Mouse (Mus musculus): ENCODE data around the gene Nr4a1. TPM values are rescaled to one million over a fixed set of nuclear protein-coding genes. Genes with fewer than 3 reads are reported as not detected.

Nr4a1 gene
- polyA plus RNA-seq, 1 experiment, result 50.3 TPM

DNA sequence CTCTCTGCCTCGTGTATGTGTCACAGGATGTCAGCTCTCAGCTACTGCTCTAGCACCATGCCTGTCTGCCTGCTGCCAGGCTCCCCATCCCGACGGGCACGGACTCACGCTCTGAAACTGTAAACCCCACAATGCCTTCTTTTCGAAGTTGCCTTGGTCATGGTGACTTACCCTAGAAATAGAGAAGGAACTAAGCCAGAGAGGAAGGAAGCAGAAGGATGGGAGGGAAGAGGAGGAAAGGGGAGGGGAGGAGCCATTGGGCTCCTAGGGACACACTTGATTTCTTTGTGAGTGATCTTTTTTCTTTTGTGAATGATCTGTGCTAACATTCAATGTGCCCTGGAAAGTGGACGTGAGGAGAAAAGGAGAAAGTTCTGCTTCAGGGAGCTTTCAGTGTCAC lies 43.9 kb downstream of the Nr4a1 start:
- Histone ChIP-seq H3K4me3 (ENCODE audit: extremely low read depth, insufficient read depth, insufficient read length) (no peak overlapping the region), H3K4me1 (ENCODE audit: control insufficient read depth, insufficient read depth, insufficient read length) (no peaks in the 10 kb centered on the region), H3K27me3 (ENCODE audit: control insufficient read depth, insufficient read depth, low read length) (no peaks in the 10 kb centered on the region), H3K27ac (ENCODE audit: insufficient read depth, low read length) (no peak overlapping the region), H3K36me3 (ENCODE audit: control insufficient read depth, insufficient read depth, low read length) (no peaks in the 10 kb centered on the region)
- WGBS, result 14% methylated on average over 7 of the region's 7 CpGs
- DNase-seq (ENCODE audit: low read depth in 1 of 2, low spot score in 2 of 2), result no peak
- TF ChIP-seq POLR2A (IDR thresholded peaks at IDR 0.05; ENCODE audit: low read depth, low read length), result no peak

DNA sequence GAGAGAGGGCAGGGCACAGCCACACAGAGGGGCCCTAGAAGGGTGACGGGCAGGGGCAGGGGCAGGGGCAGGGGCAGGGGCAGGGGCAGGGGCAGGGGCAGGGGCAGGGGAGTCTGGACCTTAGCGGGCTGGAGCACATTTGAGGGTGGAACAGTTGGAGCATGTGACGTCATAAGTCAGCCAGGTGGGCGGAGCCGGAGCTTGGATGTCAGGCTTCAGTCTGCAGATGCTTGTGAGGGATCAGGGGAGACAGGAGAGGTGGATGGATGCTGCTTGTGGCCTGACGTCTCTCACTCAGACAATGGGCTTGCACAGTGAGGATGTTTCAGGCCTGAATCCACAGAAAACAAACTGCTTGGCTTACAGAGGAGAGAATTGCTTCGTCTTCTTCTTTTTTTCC lies 44.5 kb downstream of the Nr4a1 start:
- no peak for DNase-seq (ENCODE audit: low read depth in 1 of 2, low spot score in 2 of 2)
- H3K36me3 ChIP-seq (ENCODE audit: control insufficient read depth, insufficient read depth, low read length), result no peaks in the 10 kb centered on the region
- TF ChIP-seq POLR2A (IDR thresholded peaks at IDR 0.05; ENCODE audit: low read depth, low read length), result no peak
- no peak for TF ChIP-seq CTCF (IDR thresholded peaks at IDR 0.05; ENCODE audit: extremely low read depth, insufficient read depth, insufficient read length, insufficient replicate concordance)
- H3K4me3 ChIP-seq (ENCODE audit: extremely low read depth, insufficient read depth, insufficient read length), result no peak overlapping the region
- H3K4me1 ChIP-seq (ENCODE audit: control insufficient read depth, insufficient read depth, insufficient read length), result no peaks in the 10 kb centered on the region
- 37% methylated on average over 7 of the region's 7 CpGs for WGBS
- H3K27me3 ChIP-seq (ENCODE audit: control insufficient read depth, insufficient read depth, low read length), result no peaks in the 10 kb centered on the region
- H3K27ac ChIP-seq (ENCODE audit: insufficient read depth, low read length), result no peak overlapping the region

DNA sequence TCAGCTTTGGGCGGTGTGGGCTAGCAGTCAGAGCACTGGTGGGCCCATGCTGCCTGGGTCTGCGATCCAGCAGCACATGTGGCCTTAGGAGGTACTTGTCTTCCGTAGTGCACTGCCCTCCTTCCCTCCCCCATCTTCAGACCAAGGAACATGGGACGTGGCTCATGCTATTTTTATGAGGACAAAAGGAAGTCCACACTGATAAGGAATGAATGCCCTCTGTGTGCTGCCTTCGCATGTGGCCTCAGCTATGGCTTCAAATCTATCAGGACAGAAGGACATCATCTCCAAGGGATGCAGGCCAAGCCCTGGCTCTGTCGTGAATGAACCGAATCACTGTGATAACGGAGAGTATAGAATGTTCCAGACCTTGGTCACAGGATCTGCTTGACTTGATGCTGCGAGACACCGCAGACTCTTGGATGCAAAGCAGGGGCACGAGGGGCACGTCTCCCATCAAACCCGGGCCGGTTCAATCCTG lies 45.5 kb downstream of the Nr4a1 start:
- Histone ChIP-seq H3K36me3 (ENCODE audit: control insufficient read depth, insufficient read depth, low read length) (no peaks in the 10 kb centered on the region), H3K27me3 (ENCODE audit: control insufficient read depth, insufficient read depth, low read length) (no peaks in the 10 kb centered on the region), H3K27ac (ENCODE audit: insufficient read depth, low read length) (no peak overlapping the region), H3K4me1 (ENCODE audit: control insufficient read depth, insufficient read depth, insufficient read length) (no peaks in the 10 kb centered on the region), H3K4me3 (ENCODE audit: extremely low read depth, insufficient read depth, insufficient read length) (no peak overlapping the region)
- DNase-seq (ENCODE audit: low read depth in 1 of 2, low spot score in 2 of 2), result no peak
- WGBS, result 85% methylated on average over 14 of the region's 14 CpGs
- TF ChIP-seq CTCF (IDR thresholded peaks at IDR 0.05; ENCODE audit: extremely low read depth, insufficient read depth, insufficient read length, insufficient replicate concordance) (no peak), POLR2A (IDR thresholded peaks at IDR 0.05; ENCODE audit: low read depth, low read length) (no peak)

DNA sequence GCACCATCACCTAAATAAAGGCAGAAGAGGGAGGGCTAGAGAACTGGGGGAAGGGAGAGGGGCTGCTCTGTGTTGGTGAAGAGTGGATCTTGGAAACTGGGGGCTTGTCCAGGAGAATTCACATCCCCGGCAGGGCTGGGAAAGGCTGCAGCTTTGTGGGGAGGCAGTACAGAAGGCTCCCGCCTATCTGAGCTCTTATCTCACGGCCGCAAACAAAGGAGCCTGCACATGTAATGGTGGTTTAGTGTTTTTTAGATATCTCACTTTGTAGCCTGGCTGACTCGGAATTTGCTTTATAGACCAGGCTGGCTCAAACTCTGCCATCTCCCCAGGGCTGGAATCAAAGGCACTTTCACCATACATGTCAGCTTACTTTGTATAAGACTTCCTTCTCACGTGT lies 46.1 kb downstream of the Nr4a1 start:
- H3K27me3 ChIP-seq (ENCODE audit: control insufficient read depth, insufficient read depth, low read length), result no peaks in the 10 kb centered on the region
- no peak overlapping the region for H3K4me3 ChIP-seq (ENCODE audit: extremely low read depth, insufficient read depth, insufficient read length)
- no peaks in the 10 kb centered on the region for H3K36me3 ChIP-seq (ENCODE audit: control insufficient read depth, insufficient read depth, low read length)
- TF ChIP-seq POLR2A (IDR thresholded peaks at IDR 0.05; ENCODE audit: low read depth, low read length) (no peak), CTCF (IDR thresholded peaks at IDR 0.05; ENCODE audit: extremely low read depth, insufficient read depth, insufficient read length, insufficient replicate concordance) (no peak)
- WGBS, result 77% methylated on average over 6 of the region's 6 CpGs
- no peak for DNase-seq (ENCODE audit: low read depth in 1 of 2, low spot score in 2 of 2)
- no peak overlapping the region for H3K27ac ChIP-seq (ENCODE audit: insufficient read depth, low read length)
- H3K4me1 ChIP-seq (ENCODE audit: control insufficient read depth, insufficient read depth, insufficient read length), result no peaks in the 10 kb centered on the region

DNA sequence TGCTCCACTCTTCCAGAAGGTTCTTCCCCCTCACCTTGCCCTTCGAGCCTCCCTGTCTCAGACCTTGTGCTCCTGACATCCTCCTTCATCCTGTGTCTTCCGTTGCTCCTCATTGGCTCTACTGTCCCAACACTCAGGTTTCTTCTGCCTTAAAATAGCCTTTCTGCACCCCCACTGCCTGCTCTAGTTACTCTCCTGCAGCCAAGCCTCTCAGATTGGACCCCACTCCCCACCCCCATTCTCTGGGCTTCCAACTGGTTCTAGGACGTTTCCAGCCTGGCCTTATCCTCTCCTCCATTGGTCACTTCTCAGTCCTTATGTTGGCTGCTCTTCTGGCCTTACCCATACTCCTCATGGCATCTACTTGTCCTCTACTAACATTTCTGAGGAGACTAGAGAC lies 48.1 kb downstream of the Nr4a1 start:
- Histone ChIP-seq H3K4me1 (ENCODE audit: control insufficient read depth, insufficient read depth, insufficient read length) (no peaks in the 10 kb centered on the region), H3K27me3 (ENCODE audit: control insufficient read depth, insufficient read depth, low read length) (no peaks in the 10 kb centered on the region), H3K4me3 (ENCODE audit: extremely low read depth, insufficient read depth, insufficient read length) (no peak overlapping the region), H3K27ac (ENCODE audit: insufficient read depth, low read length) (no peak overlapping the region), H3K36me3 (ENCODE audit: control insufficient read depth, insufficient read depth, low read length) (no peaks in the 10 kb centered on the region)
- TF ChIP-seq CTCF (IDR thresholded peaks at IDR 0.05; ENCODE audit: extremely low read depth, insufficient read depth, insufficient read length, insufficient replicate concordance) (no peak), POLR2A (IDR thresholded peaks at IDR 0.05; ENCODE audit: low read depth, low read length) (no peak)
- no peak for DNase-seq (ENCODE audit: low read depth in 1 of 2, low spot score in 2 of 2)
- WGBS, result 95% methylated on average over 3 of the region's 3 CpGs

DNA sequence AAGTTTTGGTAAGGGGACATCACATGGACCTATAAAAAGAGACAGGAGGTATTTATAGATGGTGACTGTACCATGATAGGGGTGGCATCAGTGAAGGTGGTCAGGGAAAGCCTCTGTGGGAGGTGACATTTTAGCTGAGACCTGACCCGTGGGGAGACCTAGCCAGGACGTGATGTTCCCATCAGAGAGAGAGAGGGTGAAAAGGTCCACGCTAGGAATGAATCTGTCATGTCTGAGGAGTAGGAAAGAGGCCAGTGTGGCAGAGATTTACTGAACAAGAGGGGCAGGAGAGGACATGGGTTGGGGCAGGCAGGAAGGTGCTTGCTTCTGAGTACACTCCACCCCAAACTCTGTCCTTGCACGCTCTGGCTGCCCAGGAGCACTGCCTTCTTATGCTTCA lies 49.8 kb downstream of the Nr4a1 start:
- TF ChIP-seq CTCF (IDR thresholded peaks at IDR 0.05; ENCODE audit: extremely low read depth, insufficient read depth, insufficient read length, insufficient replicate concordance), result no peak
- TF ChIP-seq POLR2A (IDR thresholded peaks at IDR 0.05; ENCODE audit: low read depth, low read length), result no peak
- no peak overlapping the region for H3K27ac ChIP-seq (ENCODE audit: insufficient read depth, low read length)
- H3K4me3 ChIP-seq (ENCODE audit: extremely low read depth, insufficient read depth, insufficient read length), result no peak overlapping the region
- H3K36me3 ChIP-seq (ENCODE audit: control insufficient read depth, insufficient read depth, low read length), result no peaks in the 10 kb centered on the region
- WGBS, result 87% methylated on average over 4 of the region's 4 CpGs
- H3K4me1 ChIP-seq (ENCODE audit: control insufficient read depth, insufficient read depth, insufficient read length), result no peaks in the 10 kb centered on the region; the same call in 1 of the 2 replicates
- H3K27me3 ChIP-seq (ENCODE audit: control insufficient read depth, insufficient read depth, low read length), result no peaks in the 10 kb centered on the region
- DNase-seq (ENCODE audit: low read depth in 1 of 2, low spot score in 2 of 2), result no peak

DNA sequence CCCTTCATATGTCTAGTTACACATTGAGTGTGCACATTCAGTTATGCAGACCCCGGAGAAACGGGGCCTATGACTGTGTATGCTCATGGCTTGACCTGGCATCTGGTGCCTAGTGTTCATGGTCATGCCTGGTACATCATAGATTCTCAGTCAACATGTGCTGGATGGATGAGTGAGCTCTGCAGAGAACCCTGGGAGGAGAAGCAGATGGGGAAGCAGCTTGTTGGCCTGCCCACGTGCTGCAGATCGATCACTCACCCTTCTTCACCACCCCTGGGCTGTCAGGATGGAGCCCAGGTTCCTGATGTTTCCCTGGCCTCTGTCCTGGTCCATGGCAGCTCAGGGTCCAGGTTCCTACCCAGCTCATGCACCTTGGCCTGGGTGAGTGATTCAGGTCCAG lies 52.4 kb downstream of the Nr4a1 start:
- 80% methylated on average over 4 of the region's 4 CpGs for WGBS
- Histone ChIP-seq H3K4me3 (ENCODE audit: extremely low read depth, insufficient read depth, insufficient read length) (no peak overlapping the region), H3K27ac (ENCODE audit: insufficient read depth, low read length) (no peak overlapping the region), H3K27me3 (ENCODE audit: control insufficient read depth, insufficient read depth, low read length) (no peaks in the 10 kb centered on the region), H3K36me3 (ENCODE audit: control insufficient read depth, insufficient read depth, low read length) (no peaks in the 10 kb centered on the region), H3K4me1 (ENCODE audit: control insufficient read depth, insufficient read depth, insufficient read length) (no peaks in the 10 kb centered on the region; the same call in 1 of the 2 replicates)
- DNase-seq (ENCODE audit: low read depth in 1 of 2, low spot score in 2 of 2), result no peak
- TF ChIP-seq CTCF (IDR thresholded peaks at IDR 0.05; ENCODE audit: extremely low read depth, insufficient read depth, insufficient read length, insufficient replicate concordance) (no peak), POLR2A (IDR thresholded peaks at IDR 0.05; ENCODE audit: low read depth, low read length) (no peak)
